Mouse (Mus musculus) liver, postnatal 0 days (tissue): Measurements from ENCODE around the gene Gm30083. TPM values are rescaled to one million over a fixed set of nuclear protein-coding genes. Genes with fewer than 3 reads are reported as not detected.

Source experiments
- ATAC-seq: fragments of 200-750 bp; cut with Nextera tagmentation; 2 replicates; pipeline ENCODE4 v1.8.0; 2017; ENCODE audit warnings: mild to moderate bottlenecking, moderate library complexity
- DNase-seq: peaks from one replicate; pipeline ENCODE4 v3.0.0-alpha.2; 2016
- H3K27ac ChIP-seq: fragments of 300-500 bp; sonication (generic); 2 replicates; pipeline ENCODE4 v1.5.1; 2014; ENCODE audit warnings: antibody characterized with exemption, moderate library complexity, mild to moderate bottlenecking, low read depth
- H3K27me3 ChIP-seq: fragments of 300-500 bp; sonication (generic); 2 replicates; pipeline ENCODE4 v1.6.1; 2014; ENCODE audit warnings: low read length, control low read depth, mixed read lengths; ENCODE audit not compliant: insufficient read depth
- H3K36me3 ChIP-seq: fragments of 300-500 bp; sonication (generic); replicated peaks from 2 replicates; pipeline ENCODE4 v1.6.1; 2014; ENCODE audit warnings: mild to moderate bottlenecking, control low read depth, low read length, moderate library complexity, mixed read lengths; ENCODE audit not compliant: insufficient read depth
- H3K4me1 ChIP-seq: fragments of 300-500 bp; sonication (generic); 2 replicates; pipeline ENCODE4 v1.6.1; 2014; ENCODE audit warnings: antibody characterized with exemption, mild to moderate bottlenecking, control low read depth; ENCODE audit not compliant: insufficient read depth
- H3K4me2 ChIP-seq: fragments of 300-500 bp; sonication (generic); 2 replicates; pipeline ENCODE4 v1.6.1; 2014; ENCODE audit warnings: low read depth, mild to moderate bottlenecking, low read length, moderate library complexity, mixed read lengths
- H3K4me3 ChIP-seq: fragments of 300-500 bp; sonication (generic); 2 replicates; pipeline ENCODE4 v1.5.1; 2014; ENCODE audit warnings: low read depth, low read length
- H3K9ac ChIP-seq: fragments of 300-500 bp; sonication (generic); replicated peaks from 2 replicates; pipeline ENCODE4 v1.6.1; 2014; ENCODE audit warnings: mild to moderate bottlenecking, moderate library complexity
- H3K9me3 ChIP-seq: fragments of 300-500 bp; sonication (generic); 2 replicates; pipeline ENCODE4 v1.6.1; 2016; ENCODE audit warnings: mild to moderate bottlenecking, control low read depth, low read length, mixed read lengths
- CTCF ChIP-seq: sonication (generic); IDR thresholded peaks from 2 replicates; pipeline ENCODE4 v1.5.1; 2016; ENCODE audit warnings: antibody characterized with exemption, low read depth
- EP300 ChIP-seq: IDR thresholded peaks from 2 replicates; pipeline ENCODE4 v1.6.1; 2016; ENCODE audit warnings: antibody characterized with exemption, low read depth, mild to moderate bottlenecking
- WGBS: fragments of 180-500 bp; shearing (Covaris S2); extraction: QIAGEN DNeasy Blood & Tissue Kit; methylation state at CpG from one replicate; pipeline ENCODE4 v1.1.7; 2014; ENCODE audit not compliant: insufficient replicate concordance; 5-methylcytosine and 5-hydroxymethylcytosine counted together
- polyA plus RNA-seq: library from polyadenylated mRNA; unstranded; fragments of >200 nt; fragmentation: Nextera tagmentation; extraction: Ambion mirVana; gene quantifications from 2 replicates; pipeline ENCODE4 v1.2.1, GENCODE M21; 2015

Gm30083 gene
- polyA plus RNA-seq = not detected in 2 replicates

- Histone ChIP-seq H3K27me3 (no peaks in the 10 kb centered on the region), H3K36me3 (no peaks in the 10 kb centered on the region), H3K4me2 (no peak within 1 kb of the TSS), H3K4me1 (no peaks in the 10 kb centered on the region), H3K27ac (no peak within 1 kb of the TSS), H3K4me3 (no peak within 1 kb of the TSS), H3K9ac (no peak within 1 kb of the TSS), H3K9me3 (no peaks in the 10 kb centered on the region)
- no peak for TF ChIP-seq EP300
- TF ChIP-seq CTCF = no peak
- ATAC-seq = no peak
- DNase-seq = no peak
- 75% methylated on average over 3 of the region's 3 CpGs for WGBS
Observed at GRCm38 (mm10) chr14:34015063-34015462, at the start of gene Gm30083. Gene Gm30083 (minus strand): TSS chr14:34015182.

GRCm38 (mm10) chr14:34052516-34052915 is 37.5 kb upstream of the Gm30083 start, which contains the start of gene Antxrl:
Gene Antxrl (plus strand): TSS chr14:34052707.
- Histone ChIP-seq H3K9ac (no peak within 1 kb of the TSS), H3K27me3 (no peaks in the 10 kb centered on the region), H3K4me3 (no peak within 1 kb of the TSS), H3K36me3 (no peaks in the 10 kb centered on the region), H3K9me3 (no peaks in the 10 kb centered on the region), H3K27ac (no peak within 1 kb of the TSS), H3K4me2 (no peak within 1 kb of the TSS), H3K4me1 (no peaks in the 10 kb centered on the region)
- no peak for TF ChIP-seq EP300
- no peak for TF ChIP-seq CTCF
- DNase-seq (no peak), ATAC-seq (no peak)
- 84% methylated on average over 6 of the region's 6 CpGs for WGBS

- Histone ChIP-seq H3K4me3 (no peak overlapping the region), H3K27ac (no peak overlapping the region), H3K27me3 (no peaks in the 10 kb centered on the region), H3K4me2 (no peak overlapping the region), H3K9ac (no peak overlapping the region), H3K4me1 (no peaks in the 10 kb centered on the region), H3K36me3 (no peaks in the 10 kb centered on the region), H3K9me3 (no peaks in the 10 kb centered on the region)
- no peak for DNase-seq
- TF ChIP-seq EP300 (no peak), CTCF (no peak)
- no peak for ATAC-seq
- WGBS = 68% methylated on average over 5 of the region's 5 CpGs
Observed at GRCm38 (mm10) chr14:34050101-34050779, 35.3 kb upstream of the Gm30083 start.

DNA sequence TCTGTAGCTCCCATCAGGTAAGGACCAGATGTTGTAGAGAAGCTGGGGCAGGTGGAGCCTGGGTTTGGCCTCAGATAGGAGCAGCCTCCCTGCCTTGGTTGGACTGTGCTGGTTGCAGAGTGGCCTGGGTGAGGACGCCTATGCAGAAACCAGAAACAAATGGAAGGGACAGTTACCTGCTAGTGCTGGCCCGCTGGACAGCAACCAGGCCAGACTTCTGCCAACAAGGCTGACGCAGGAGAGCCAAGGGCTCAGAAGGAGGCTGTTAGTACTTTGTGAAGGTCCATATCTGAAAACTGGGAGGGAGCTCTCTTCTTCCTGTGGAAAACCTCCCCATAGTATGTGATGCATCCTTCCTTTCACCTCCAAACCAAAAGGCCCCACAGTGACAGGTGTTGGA is 28.4 kb upstream of the Gm30083 start:
- ATAC-seq = no peak
- no peak overlapping the region for H3K4me3 ChIP-seq
- 48% methylated on average over 3 of the region's 3 CpGs for WGBS

GRCm38 (mm10) chr14:34041241-34041640 is 26.3 kb upstream of the Gm30083 start:
- Histone ChIP-seq H3K9me3 (no peaks in the 10 kb centered on the region), H3K4me2 (no peak overlapping the region), H3K36me3 (no peaks in the 10 kb centered on the region), H3K4me3 (no peak overlapping the region), H3K27me3 (no peaks in the 10 kb centered on the region), H3K9ac (no peak overlapping the region), H3K4me1 (no peaks in the 10 kb centered on the region), H3K27ac (no peak overlapping the region)
- 71% methylated on average over 4 of the region's 4 CpGs for WGBS
- DNase-seq (no peak), ATAC-seq (no peak)
- TF ChIP-seq CTCF (no peak), EP300 (no peak)

More for the DNA sequence above, 28.4 kb upstream of the Gm30083 start:
- Histone ChIP-seq H3K4me2 (no peak overlapping the region), H3K4me1 (no peaks in the 10 kb centered on the region), H3K9me3 (no peaks in the 10 kb centered on the region), H3K9ac (no peak overlapping the region), H3K36me3 (no peaks in the 10 kb centered on the region), H3K27ac (no peak overlapping the region), H3K27me3 (no peaks in the 10 kb centered on the region)
- TF ChIP-seq CTCF = no peak
- TF ChIP-seq EP300 = no peak
- DNase-seq = no peak

DNA sequence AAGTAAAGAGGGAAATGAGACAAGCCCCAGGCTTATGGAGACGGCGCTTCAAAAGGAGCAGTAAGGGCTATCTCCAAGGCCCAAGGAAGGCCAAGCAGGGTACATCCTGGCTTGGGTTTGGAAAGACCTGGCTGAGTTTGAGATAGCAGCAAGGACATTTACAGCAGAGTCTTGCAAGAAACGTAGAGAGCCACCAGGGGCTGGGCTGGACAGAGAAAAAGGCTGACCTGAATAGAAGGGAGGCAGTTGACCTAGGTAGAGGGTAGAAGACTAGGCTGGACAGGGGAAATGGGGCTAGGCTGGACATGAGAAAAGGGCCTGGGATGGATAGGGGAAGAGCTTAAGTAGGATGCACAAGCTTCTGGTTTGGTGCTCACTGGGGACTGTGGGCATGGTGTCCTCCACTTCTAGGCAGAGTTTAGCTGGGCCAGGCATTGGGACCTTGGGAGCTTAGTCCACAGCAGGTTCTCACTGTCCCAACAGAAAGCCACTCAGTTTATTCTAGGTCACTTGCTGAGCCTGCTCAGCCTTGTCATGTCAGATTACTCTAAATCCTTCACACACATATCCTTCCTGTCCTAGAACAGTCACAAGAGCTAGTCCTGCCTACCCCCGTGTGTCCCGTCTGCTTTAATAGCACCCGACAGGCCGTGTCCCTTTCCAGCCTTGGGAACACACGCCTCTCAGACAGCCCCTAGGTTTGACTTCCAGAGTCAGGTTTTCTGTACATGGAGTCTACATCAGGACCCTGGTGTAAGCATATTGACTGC is 19.0 kb upstream of the Gm30083 start:
- Histone ChIP-seq H3K4me3 (no peak overlapping the region), H3K27ac (no peak overlapping the region), H3K27me3 (no peaks in the 10 kb centered on the region), H3K4me1 (no peaks in the 10 kb centered on the region), H3K4me2 (no peak overlapping the region), H3K9me3 (no peaks in the 10 kb centered on the region), H3K9ac (no peak overlapping the region), H3K36me3 (no peaks in the 10 kb centered on the region)
- no peak for DNase-seq
- no peak for TF ChIP-seq CTCF
- TF ChIP-seq EP300 = no peak
- 80% methylated on average over 8 of the region's 8 CpGs for WGBS
- no peak for ATAC-seq
